Mouse (Mus musculus) cortical plate, adult 2 months (tissue): ENCODE results near the gene Phf10.

Experiments
- CTCF ChIP-seq: fragments of 200-500 bp; IDR thresholded peaks from 2 replicates; pipeline ENCODE4 v1.5.1; 2011; ENCODE audit warnings: mild to moderate bottlenecking, control low read depth, low read length; ENCODE audit not compliant: insufficient read depth; ENCODE audit errors: extremely low read depth
- POLR2A ChIP-seq: fragments of 200-500 bp; IDR thresholded peaks from 2 replicates; pipeline ENCODE4 v1.6.1; 2011; ENCODE audit warnings: mild to moderate bottlenecking, low read length, control low read depth; ENCODE audit not compliant: insufficient read depth; ENCODE audit errors: extremely low read depth

GRCm38 (mm10) chr17:14914401-14914800 is 46.7 kb downstream of the Phf10 start:
- TF ChIP-seq CTCF (no peak), POLR2A (no peak)
